Mouse (Mus musculus) activated CD4-positive, CD25-positive, alpha-beta regulatory T cell, adult 9 weeks (primary cell): Measurements from ENCODE around the gene Inha. TPM values are rescaled to one million over a fixed set of nuclear protein-coding genes. Genes with fewer than 3 reads are reported as not detected.

Experiments used
- polyA plus RNA-seq: library from polyadenylated mRNA; unstranded; fragments of 100-300 nt; shearing (Covaris generic); gene quantifications from one replicate; pipeline ENCODE4 v1.2.1, GENCODE M21; 2017

Inha gene
- not detected for polyA plus RNA-seq

DNA sequence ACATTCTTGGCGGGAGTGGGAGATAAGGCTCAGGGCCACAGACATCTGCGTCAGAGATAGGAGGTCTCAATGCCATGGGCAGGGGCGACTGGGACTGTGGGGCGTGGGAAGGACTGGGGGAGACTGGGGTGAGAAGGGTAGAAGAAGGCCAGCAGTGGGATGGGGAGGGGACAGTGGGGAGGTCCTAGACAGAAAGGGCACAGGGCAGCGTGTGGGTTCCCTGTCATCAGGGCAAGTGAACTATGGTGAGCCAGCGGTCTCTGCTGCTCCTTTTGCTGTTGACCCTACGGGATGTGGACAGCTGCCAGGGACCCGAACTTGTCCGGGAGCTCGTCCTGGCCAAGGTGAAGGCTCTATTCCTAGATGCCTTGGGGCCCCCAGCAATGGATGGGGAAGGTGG is at the start of gene Inha:
Gene Inha, plus strand, starts transcription at position 72 of the 400 bp plus-strand sequence.

DNA sequence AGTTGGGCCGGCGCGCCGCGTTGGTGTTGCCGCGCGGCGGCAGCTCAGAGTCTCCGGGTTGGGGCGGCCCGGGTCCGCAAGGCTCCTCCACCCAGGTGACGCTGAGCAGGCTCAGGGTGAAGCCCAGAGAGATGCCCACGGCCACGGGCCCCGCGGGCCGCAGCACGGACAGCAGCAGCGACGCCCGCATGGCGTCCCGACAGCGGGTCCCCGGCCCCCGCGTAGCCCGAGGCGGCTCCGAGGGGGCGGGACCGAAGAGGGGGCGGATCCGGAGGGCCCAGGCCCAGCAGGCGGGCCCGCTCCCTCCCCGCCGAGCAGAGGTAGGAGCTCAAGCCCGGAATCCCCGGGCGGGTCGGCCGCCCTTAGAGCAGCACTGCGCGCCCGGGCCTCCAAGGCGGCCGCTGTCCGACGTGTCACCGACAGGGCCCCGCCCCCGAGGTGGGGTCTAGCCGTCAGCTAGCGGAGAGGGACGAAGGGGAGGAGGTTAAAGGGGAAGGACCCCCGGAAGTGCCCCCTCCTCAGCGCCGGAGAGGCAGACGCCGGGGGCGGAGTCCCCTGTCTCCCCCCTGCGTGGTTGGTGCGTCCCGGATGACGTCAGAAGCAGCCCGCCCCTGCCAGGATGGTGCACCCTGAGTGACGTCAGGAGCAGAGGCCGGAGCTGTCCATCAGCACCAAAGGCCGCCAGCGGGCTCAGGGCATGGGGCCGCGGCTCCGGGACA is 27.8 kb upstream of the Inha start, which contains the start of the genes Chpf and Tmem198:
Gene Chpf, minus strand, starts transcription at position 392 of the 719 bp plus-strand sequence.
Gene Tmem198, plus strand, starts transcription at position 617 of the 719 bp plus-strand sequence.

DNA sequence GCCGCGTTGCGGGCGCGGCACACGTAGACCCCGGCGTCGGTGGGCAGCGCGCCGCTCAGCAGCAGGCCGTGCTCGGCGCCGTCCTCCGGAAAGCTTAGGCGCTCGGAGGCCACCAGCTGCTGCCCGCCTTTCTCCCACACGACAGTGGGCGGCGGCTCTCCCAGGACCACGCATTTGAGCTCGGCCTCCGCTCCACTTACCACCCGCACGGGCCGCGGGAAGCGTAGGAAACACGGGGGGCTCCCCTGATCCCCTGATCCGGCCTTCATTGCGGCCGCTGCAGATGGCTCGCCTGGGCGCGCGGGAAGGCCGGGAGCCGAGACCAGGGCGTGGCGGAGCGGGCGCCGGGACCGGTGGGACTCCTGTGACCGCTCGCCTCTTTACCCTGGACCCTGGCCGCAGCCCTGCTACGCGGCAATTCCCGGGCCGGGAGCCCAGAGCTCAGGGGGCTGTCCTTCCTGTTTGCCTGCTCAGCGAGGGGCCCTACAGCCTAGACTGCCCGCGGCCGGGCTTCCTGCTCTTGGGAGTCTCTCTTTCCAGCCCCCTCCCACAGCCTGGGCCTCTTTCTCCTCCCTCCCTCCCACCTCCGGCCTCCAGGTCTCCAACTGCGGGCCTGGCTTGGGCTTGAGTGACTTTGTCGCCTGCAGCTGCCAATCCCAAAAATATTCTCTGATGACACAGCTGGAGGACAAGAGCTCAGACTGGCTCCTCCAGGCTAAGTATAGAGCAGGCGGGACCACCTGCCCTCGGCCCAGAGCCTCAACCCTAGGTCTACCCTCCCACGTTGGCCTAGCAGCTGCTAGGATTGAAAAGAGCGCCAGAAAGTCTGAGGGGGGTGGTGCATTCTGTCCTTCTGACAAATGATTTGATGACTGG is 683 bp upstream of the Inha start, which contains the start of gene Obsl1:
Gene Obsl1, minus strand, starts transcription at position 497 of the 876 bp plus-strand sequence.

DNA sequence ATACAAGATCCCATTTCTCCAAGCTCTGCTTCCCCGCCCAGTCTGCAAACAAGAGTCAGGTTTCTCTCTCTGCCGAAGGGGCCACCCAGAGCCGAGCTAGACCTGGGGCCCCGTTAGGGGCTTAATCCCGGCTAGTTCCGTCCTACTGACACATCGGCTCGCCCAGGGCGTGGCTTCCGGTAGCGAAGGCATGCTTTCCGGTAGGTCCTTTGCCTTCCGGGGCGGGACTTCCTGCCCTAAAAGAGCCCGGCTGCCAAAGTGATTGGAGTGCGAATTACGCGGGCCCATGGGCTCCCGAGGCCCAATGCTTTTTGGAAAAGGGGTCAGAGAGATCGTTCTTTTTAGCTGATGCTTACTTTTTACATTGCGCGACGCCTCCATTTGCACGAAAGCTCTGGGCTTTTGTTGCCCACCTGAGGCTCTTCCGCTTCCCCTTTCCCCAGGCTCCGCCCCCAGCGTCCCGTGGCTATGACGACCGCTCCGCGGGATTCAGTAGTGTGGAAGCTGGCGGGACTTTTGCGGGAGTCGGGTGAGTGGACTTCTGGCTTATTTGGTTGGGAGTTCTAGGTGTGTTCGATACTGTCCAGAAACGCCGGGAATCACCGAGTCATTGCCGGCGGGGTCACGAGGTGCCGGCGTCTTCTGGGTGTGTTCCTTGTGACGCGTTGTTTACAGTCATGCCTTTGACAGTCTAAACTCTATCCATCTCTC is 14.6 kb downstream of the Inha start, which contains the start of gene Stk11ip:
Gene Stk11ip, plus strand, starts transcription at position 209 of the 711 bp plus-strand sequence.

GRCm38 (mm10) chr1:75545965-75546956 is 39.4 kb downstream of the Inha start, which contains the start of gene Slc4a3:
TSS of gene Slc4a3 (plus strand) at chr1:75546266.

Other genes starting within 250 kb of the Inha start
- gene Ptprn, start 242.6 kb upstream of the Inha start, polyA plus RNA-seq, result 0.15 TPM
- gene Resp18, start 228.7 kb upstream of the Inha start, polyA plus RNA-seq, result not detected
- gene Dnpep, start 189.1 kb upstream of the Inha start, polyA plus RNA-seq, result 79.7 TPM
- gene Des, start 146.7 kb upstream of the Inha start, polyA plus RNA-seq, result 0.12 TPM
- gene Speg, start 131.8 kb upstream of the Inha start, polyA plus RNA-seq, result 0.40 TPM
- 87.7 TPM for gene Gmppa, start 71.1 kb upstream of the Inha start, polyA plus RNA-seq
- gene Asic4, start 56.6 kb upstream of the Inha start, polyA plus RNA-seq, result not detected
- gene Chpf, start 27.8 kb upstream of the Inha start, polyA plus RNA-seq, result 6.6 TPM
- 0.42 TPM for gene Tmem198, start 27.5 kb upstream of the Inha start, polyA plus RNA-seq
- gene Obsl1, start 625 bp upstream of the Inha start, polyA plus RNA-seq, result not detected
- 24.9 TPM for gene Stk11ip, start 14.5 kb downstream of the Inha start, polyA plus RNA-seq
- gene Slc4a3, start 39.2 kb downstream of the Inha start, polyA plus RNA-seq, result not detected